In genomic region chr4:132428022-132428542, GRCm38 (mm10) we compare ENCODE assay signal across 11 mouse cellular contexts. TPM values are rescaled to one million over a fixed set of nuclear protein-coding genes. Genes with fewer than 3 reads are reported as not detected.
A peak's percentile ranks its signal among the peaks of the same experiment; 100 is the strongest.
DNase-seq lines count a peak whose midpoint lies in the region; ATAC-seq lines count a peak whose summit lies in the region.
"Had no signal": no experiment of that assay in that cellular context is flagged by ENCODE, and none has a peak within 500 bp of the region (broad histone marks: within the 10 kb centered on the region; RNA-seq: fewer than 3 reads in every experiment).

No protein-coding gene starts in this region.

- intact Hi-C loops in left cerebral cortex, postnatal 4 days (cut with DNase I): no loop called here

- no peak overlapping the region for H3K9ac ChIP-seq in heart, embryonic 12.5 days
- no peak overlapping the region for H3K9ac ChIP-seq in intestine, embryonic 15.5 days
- H3K9ac ChIP-seq in midbrain, embryonic 11.5 days (ENCODE audit: low read length): no peak overlapping the region
- H3K9ac ChIP-seq: hindbrain, embryonic 12.5 days had no signal

- H3K4me2 ChIP-seq in heart, embryonic 12.5 days: peak overlapping the region; percentile 11; the same call in 1 of the 2 replicates
- H3K4me2 ChIP-seq in intestine, embryonic 15.5 days (replicated peaks): no peak overlapping the region
- H3K4me2 ChIP-seq in midbrain, embryonic 11.5 days: no peak overlapping the region
- H3K4me2 ChIP-seq: hindbrain, embryonic 12.5 days had no signal

- no peaks in the 10 kb centered on the region; the same call in 1 of the 2 replicates for H3K9me3 ChIP-seq in heart, embryonic 12.5 days (replicated peaks)
- H3K9me3 ChIP-seq in intestine, embryonic 15.5 days: no peaks in the 10 kb centered on the region
- no peaks in the 10 kb centered on the region for H3K9me3 ChIP-seq in midbrain, embryonic 11.5 days (ENCODE audit: control insufficient read depth, low read length)
- H3K9me3 ChIP-seq: hindbrain, embryonic 12.5 days had no signal

- H3K27me3 ChIP-seq in heart, embryonic 12.5 days (replicated peaks): no peaks in the 10 kb centered on the region
- H3K27me3 ChIP-seq in intestine, embryonic 15.5 days (replicated peaks): no peaks in the 10 kb centered on the region
- no peaks in the 10 kb centered on the region for H3K27me3 ChIP-seq in midbrain, embryonic 11.5 days (ENCODE audit: control insufficient read depth, insufficient read depth, low read length)
- H3K27me3 ChIP-seq: hindbrain, embryonic 12.5 days had no signal

- H3K4me1 ChIP-seq in heart, embryonic 12.5 days (replicated peaks): peaks cover 20% of the 10 kb centered on the region
- 0 out of 2 replicates have a peak, but pooled peaks cover 4% of the 10 kb centered on the region for H3K4me1 ChIP-seq in intestine, embryonic 15.5 days (replicated peaks)
- H3K4me1 ChIP-seq in midbrain, embryonic 11.5 days (ENCODE audit: control insufficient read depth, insufficient read depth, low read length): no peaks in the 10 kb centered on the region

- ATAC-seq in heart, embryonic 12.5 days (ENCODE audit: insufficient number of reproducible peaks, low FRiP score): peak; percentile 83
- peak; percentile 81 for ATAC-seq in intestine, embryonic 15.5 days
- no peak for ATAC-seq in midbrain, embryonic 11.5 days (ENCODE audit: low FRiP score)

- H3K36me3 ChIP-seq in heart, embryonic 12.5 days: no peaks in the 10 kb centered on the region
- H3K36me3 ChIP-seq in intestine, embryonic 15.5 days: no peaks in the 10 kb centered on the region
- H3K36me3 ChIP-seq in midbrain, embryonic 11.5 days (ENCODE audit: control insufficient read depth, insufficient read depth, low read length): no peaks in the 10 kb centered on the region
- H3K36me3 ChIP-seq: hindbrain, embryonic 12.5 days had no signal

- 11% methylated on average over 9 of the region's 9 CpGs for WGBS in heart, embryonic 12.5 days
- 44% methylated on average over 9 of the region's 9 CpGs for WGBS in intestine, embryonic 15.5 days
- 80% methylated on average over 9 of the region's 9 CpGs for WGBS in midbrain, embryonic 11.5 days

- peak overlapping the region; percentile 61 for H3K27ac ChIP-seq in heart, embryonic 12.5 days (ENCODE audit: poor library complexity, severe bottlenecking)
- no peak overlapping the region for H3K27ac ChIP-seq in intestine, embryonic 15.5 days
- H3K27ac ChIP-seq in midbrain, embryonic 11.5 days (ENCODE audit: low read depth, low read length): no peak overlapping the region
- H3K27ac ChIP-seq: hindbrain, embryonic 12.5 days; layer of hippocampus, adult 2 months had no signal

- no peak overlapping the region for H3K4me3 ChIP-seq in heart, embryonic 12.5 days
- H3K4me3 ChIP-seq in intestine, embryonic 15.5 days (replicated peaks): no peak overlapping the region
- no peak overlapping the region for H3K4me3 ChIP-seq in midbrain, embryonic 11.5 days (ENCODE audit: low read depth, low read length)
- H3K4me3 ChIP-seq: hindbrain, embryonic 12.5 days; layer of hippocampus, adult 2 months had no signal

- no peak for DNase-seq in heart, adult 8-10 months (ENCODE audit: low spot score)
- DNase-seq in c-Kit-positive CD71-positive TER-119-negative erythroid progenitor cells, embryonic 14.5 days (ENCODE audit: low read depth): peak; percentile 91
- DNase-seq in spleen, postnatal 36 days (ENCODE audit: low spot score in 2 of 2): peak; percentile 61 to 77
- DNase-seq in left cerebral cortex, postnatal 4 days: no peak
- DNase-seq in midbrain, embryonic 11.5 days (ENCODE audit: low spot score, missing footprints): no peak
- no peak for DNase-seq in cerebellum, postnatal 4 days (ENCODE audit: low spot score in 2 of 2)
- DNase-seq: lung, postnatal 36 days had no signal

RNA-seq across cellular contexts. Expression of gene Phactr4, which starts 5.8 kb away (rescaled TPM):
- polyA plus RNA-seq in heart, embryonic 12.5 days (2016; fragmentation: Nextera tagmentation; extraction: Ambion mirVana): 19.5 and 22.9 TPM in 2 replicates
- total RNA-seq in heart, adult 8-10 months (2022): 10 to 100 TPM; 20.7 to 23.9 (median 23.1) TPM
- 17.4 and 17.6 TPM in 2 replicates for polyA plus RNA-seq in intestine, embryonic 15.5 days (2015; fragmentation: Nextera tagmentation; extraction: Ambion mirVana)
- 10 to 100 TPM in 1 of 2 experiments, 1 to 10 TPM in 1; 9.3 to 11.5 TPM for total RNA-seq in left cerebral cortex, postnatal 4 days (2021)
- polyA plus RNA-seq in midbrain, embryonic 11.5 days (2014; fragmentation: Nextera tagmentation; extraction: Ambion mirVana): 22.2 and 22.4 TPM in 2 replicates

RNA-seq across cellular contexts. Expression of gene Med18, which starts 35.6 kb away (rescaled TPM):
- polyA plus RNA-seq in heart, embryonic 12.5 days (2016; fragmentation: Nextera tagmentation; extraction: Ambion mirVana): 16.4 and 18.2 TPM in 2 replicates
- total RNA-seq in heart, adult 8-10 months (2022): 1 to 10 TPM; 2.5 to 4.7 (median 4.1) TPM
- polyA plus RNA-seq in intestine, embryonic 15.5 days (2015; fragmentation: Nextera tagmentation; extraction: Ambion mirVana): 18.9 and 21.3 TPM in 2 replicates
- total RNA-seq in left cerebral cortex, postnatal 4 days (2021): 10 to 100 TPM; 10.0 to 12.2 TPM
- 19.2 and 22.3 TPM in 2 replicates for polyA plus RNA-seq in midbrain, embryonic 11.5 days (2014; fragmentation: Nextera tagmentation; extraction: Ambion mirVana)

Comparison
In these comparisons a context has a peak if more than half of its experiments do, and no peak if none do; other contexts are left out.
1. DNase-seq: peak in c-Kit-positive CD71-positive TER-119-negative erythroid progenitor cells, embryonic 14.5 days (single experiment) and spleen, postnatal 36 days (2 of 2); none in heart, adult 8-10 months (single experiment), left cerebral cortex, postnatal 4 days (single experiment), midbrain, embryonic 11.5 days (single experiment) and cerebellum, postnatal 4 days (0 of 2).